Mouse (Mus musculus): Measurements from ENCODE around the gene Fgfr2.
"Not testable (repeated sequence)": the region's sequence is repeated elsewhere in the genome, so short reads cannot be mapped to it uniquely, and the experiment has no call there.

The Fgfr2 gene

GRCm38 (mm10) chr7:132559138-132559766, 563.9 kb downstream of the Fgfr2 start:
- DNase-seq = no peak

- no peak for DNase-seq
Measured at GRCm38 (mm10) chr7:132558141-132558736, 564.9 kb downstream of the Fgfr2 start.

GRCm38 (mm10) chr7:132556575-132556974, 566.6 kb downstream of the Fgfr2 start:
- DNase-seq = peak in 1 of 2 experiments; percentile 26

GRCm38 (mm10) chr7:132555911-132556310, 567.2 kb downstream of the Fgfr2 start:
- no peak for DNase-seq

- peak; percentile 28 to 45 for DNase-seq
Measured at GRCm38 (mm10) chr7:132554091-132554490, 569.1 kb downstream of the Fgfr2 start.

GRCm38 (mm10) chr7:132551351-132552126, 571.6 kb downstream of the Fgfr2 start:
- peak; percentile 98 for DNase-seq

- no peak for DNase-seq
Measured at GRCm38 (mm10) chr7:132547126-132547525, 576.0 kb downstream of the Fgfr2 start.

GRCm38 (mm10) chr7:132542427-132542826, 580.7 kb downstream of the Fgfr2 start:
- DNase-seq = no peak

GRCm38 (mm10) chr7:132541566-132541965, 581.6 kb downstream of the Fgfr2 start:
- DNase-seq = no peak

- DNase-seq = no peak
Measured at GRCm38 (mm10) chr7:132540597-132540996, 582.6 kb downstream of the Fgfr2 start.

- DNase-seq = no peak
Measured at GRCm38 (mm10) chr7:132529206-132529605, 593.9 kb downstream of the Fgfr2 start.

GRCm38 (mm10) chr7:132513419-132513982, 609.6 kb downstream of the Fgfr2 start:
- no peak for DNase-seq

GRCm38 (mm10) chr7:132509110-132509509, 614.0 kb downstream of the Fgfr2 start:
- no peak for DNase-seq

- peak; percentile 48 to 49 for DNase-seq
Measured at GRCm38 (mm10) chr7:132507361-132507760, 615.8 kb downstream of the Fgfr2 start.

GRCm38 (mm10) chr7:132506226-132506625, 616.9 kb downstream of the Fgfr2 start:
- peak; percentile 21 to 36 for DNase-seq

GRCm38 (mm10) chr7:132502445-132502844, 620.7 kb downstream of the Fgfr2 start:
- not testable (repeated sequence) for DNase-seq

GRCm38 (mm10) chr7:132497142-132497541, 626.0 kb downstream of the Fgfr2 start:
- DNase-seq = no peak

- no peak for DNase-seq
Measured at GRCm38 (mm10) chr7:132494263-132494662, 628.9 kb downstream of the Fgfr2 start.

- no peak for DNase-seq
Measured at GRCm38 (mm10) chr7:132493632-132494031, 629.5 kb downstream of the Fgfr2 start.

- no peak for DNase-seq
Measured at GRCm38 (mm10) chr7:132491902-132492301, 631.2 kb downstream of the Fgfr2 start.

GRCm38 (mm10) chr7:132487361-132487760, 635.8 kb downstream of the Fgfr2 start:
- peak; percentile 38 to 56 for DNase-seq

GRCm38 (mm10) chr7:132486403-132487178, 636.6 kb downstream of the Fgfr2 start:
- DNase-seq = no peak

- DNase-seq = no peak
Measured at GRCm38 (mm10) chr7:132484424-132484823, 638.7 kb downstream of the Fgfr2 start.
